ENCODE assay signal across 17 mouse cellular contexts in the genomic region with DNA sequence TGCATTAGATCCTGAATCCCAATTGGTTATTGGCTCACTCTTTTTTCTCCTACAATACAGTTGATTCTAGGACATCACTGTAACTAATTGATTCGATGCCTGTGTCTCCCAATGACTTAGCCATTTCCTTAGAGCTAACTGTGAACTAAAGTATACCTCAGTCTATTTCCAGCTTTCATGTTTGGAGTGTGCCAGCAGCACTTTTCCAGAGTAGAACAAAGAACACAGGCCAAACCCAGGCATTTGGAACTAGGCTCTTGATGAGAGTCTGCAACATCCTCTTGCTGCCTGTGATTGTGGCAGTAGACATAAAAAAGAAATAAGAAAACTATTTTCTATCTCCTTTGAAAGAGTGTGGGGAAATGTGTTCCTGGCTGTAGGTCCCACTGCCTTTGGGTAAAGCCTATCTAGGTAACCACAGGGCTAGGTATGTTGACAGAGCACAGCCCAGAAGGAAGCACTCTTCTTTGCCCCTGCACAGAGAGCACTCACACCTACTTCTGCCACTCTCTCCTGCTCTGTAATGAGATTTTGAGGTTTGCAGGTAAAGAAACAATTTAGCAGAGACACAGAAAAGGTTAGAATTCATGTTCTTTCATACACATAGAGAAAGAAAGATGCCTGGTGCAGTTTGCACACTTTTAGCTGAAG. TPM values are rescaled to one million over a fixed set of nuclear protein-coding genes. Genes with fewer than 3 reads are reported as not detected.
"Had no signal": no experiment of that assay in that cellular context is flagged by ENCODE, and none has a peak within 500 bp of the region (broad histone marks: within the 10 kb centered on the region; RNA-seq: fewer than 3 reads in every experiment).

No protein-coding gene starts in this region.

- H3K4me3 ChIP-seq: kidney, embryonic 15.5 days; limb, embryonic 13.5 days; liver, embryonic 15.5 days; neural tube, embryonic 13.5 days had no signal

- H3K9ac ChIP-seq: kidney, embryonic 15.5 days; limb, embryonic 13.5 days; liver, embryonic 15.5 days; neural tube, embryonic 13.5 days had no signal

- H3K36me3 ChIP-seq: kidney, embryonic 15.5 days; limb, embryonic 13.5 days; liver, embryonic 15.5 days; neural tube, embryonic 13.5 days had no signal

- H3K4me2 ChIP-seq: kidney, embryonic 15.5 days; limb, embryonic 13.5 days; liver, embryonic 11.5 days; liver, embryonic 15.5 days; neural tube, embryonic 13.5 days had no signal

- H3K9me3 ChIP-seq: kidney, embryonic 15.5 days; limb, embryonic 13.5 days; liver, embryonic 15.5 days; neural tube, embryonic 13.5 days had no signal

- H3K27me3 ChIP-seq: kidney, embryonic 15.5 days; limb, embryonic 13.5 days; liver, embryonic 15.5 days; neural tube, embryonic 13.5 days had no signal

- H3K4me1 ChIP-seq: kidney, embryonic 15.5 days; liver, embryonic 15.5 days; neural tube, embryonic 13.5 days had no signal

- H3K27ac ChIP-seq: kidney, embryonic 15.5 days; limb, embryonic 13.5 days; liver, embryonic 15.5 days; neural tube, embryonic 13.5 days had no signal

- DNase-seq: kidney, adult 2 months; kidney, postnatal 14 days; layer of hippocampus, postnatal 36 days; left cerebral cortex, postnatal 4 days; lung, postnatal 14 days; midbrain, embryonic 14.5 days; retina, postnatal 1 day; right cerebral cortex, postnatal 4 days; spleen, adult 18-20 months; thymus, adult 18-20 months; thymus, postnatal 14 days had no signal

RNA-seq across cellular contexts. Expression of gene Lurap1l, which starts 8.9 kb away (rescaled TPM):
- total RNA-seq: monocyte, adult 5-6 weeks had no signal
